Mouse (Mus musculus) myocyte (in vitro differentiated cells): ENCODE measurements around the gene Bud31.

ENCODE experiments used
- CEBPB ChIP-seq: IDR thresholded peaks from 2 replicates; pipeline ENCODE4 v1.6.1; 2011; ENCODE audit warnings: mild to moderate bottlenecking, moderate library complexity; ENCODE audit not compliant: poor library complexity, insufficient read depth, severe bottlenecking
- E2F4 ChIP-seq: IDR thresholded peaks from one replicate; pipeline ENCODE4 v1.6.1; 2011; ENCODE audit warnings: mild to moderate bottlenecking, control low read depth, moderate library complexity; ENCODE audit not compliant: insufficient read depth
- MYOG ChIP-seq, 3 experiments: IDR thresholded peaks; one replicate each; pipeline ENCODE4 v1.6.1; 2011; ENCODE audit warnings: control low read depth in 2 of 3, low read depth in 2 of 3, mild to moderate bottlenecking in 2 of 3; ENCODE audit not compliant: insufficient read length in 2 of 3, control insufficient read depth in 1 of 3, insufficient read depth in 1 of 3
- POLR2A ChIP-seq: IDR thresholded peaks from one replicate; pipeline ENCODE4 v1.6.1; 2011; ENCODE audit warnings: low read depth, mild to moderate bottlenecking, control low read depth, moderate library complexity; ENCODE audit not compliant: insufficient read length
- POLR2AphosphoS2 ChIP-seq: IDR thresholded peaks from one replicate; pipeline ENCODE4 v1.6.1; 2011; ENCODE audit warnings: low read depth, control low read depth; ENCODE audit not compliant: insufficient read length
- USF1 ChIP-seq: IDR thresholded peaks from one replicate; pipeline ENCODE4 v1.6.1; 2011; ENCODE audit warnings: low read depth, mild to moderate bottlenecking, control low read depth, moderate library complexity

GRCm38 (mm10) chr5:145119385-145119784 lies 20.8 kb upstream of the Bud31 start:
- no peak for TF ChIP-seq POLR2AphosphoS2
- TF ChIP-seq E2F4, result no peak
- TF ChIP-seq POLR2A, result no peak
- TF ChIP-seq USF1, result peak; percentile 28
- no peak for TF ChIP-seq CEBPB
- no peak for TF ChIP-seq MYOG (IDR thresholded peaks at IDR 0.05; ENCODE audit: control insufficient read depth in 1 of 3, insufficient read depth in 1 of 3, insufficient read length in 2 of 3, low read depth in 2 of 3)
